Comparison of ENCODE assay signal across 25 mouse cellular contexts in genomic region chr1:87807751-87808150, GRCm38 (mm10).
"Had no signal": no experiment of that assay in that cellular context is flagged by ENCODE, and none has a peak within 500 bp of the region (broad histone marks: within the 10 kb centered on the region; RNA-seq: fewer than 3 reads in every experiment).

No protein-coding gene starts in this region.

- H3K36me3 ChIP-seq: heart, embryonic 10.5 days; heart, embryonic 12.5 days; hindbrain, embryonic 12.5 days; kidney, embryonic 15.5 days; limb, embryonic 13.5 days; limb, embryonic 15.5 days had no signal

- H3K27me3 ChIP-seq: heart, embryonic 12.5 days; hindbrain, embryonic 12.5 days; kidney, embryonic 15.5 days; limb, embryonic 13.5 days; limb, embryonic 15.5 days had no signal

- H3K9me3 ChIP-seq: heart, embryonic 10.5 days; heart, embryonic 12.5 days; kidney, embryonic 15.5 days; limb, embryonic 15.5 days had no signal

- H3K9ac ChIP-seq: heart, embryonic 12.5 days; hindbrain, embryonic 12.5 days; hindbrain, embryonic 14.5 days; kidney, embryonic 15.5 days; limb, embryonic 13.5 days; limb, embryonic 15.5 days had no signal

- H3K4me2 ChIP-seq: heart, embryonic 12.5 days; hindbrain, embryonic 12.5 days; hindbrain, embryonic 14.5 days; kidney, embryonic 15.5 days; limb, embryonic 13.5 days; limb, embryonic 15.5 days had no signal

- ATAC-seq: forebrain, embryonic 16.5 days; hindbrain, postnatal 0 days; intestine, embryonic 16.5 days had no signal

- H3K27ac ChIP-seq: gastrocnemius, adult 2 months; heart, embryonic 10.5 days; hindbrain, embryonic 12.5 days; hindbrain, embryonic 14.5 days; hindbrain, postnatal 0 days; kidney, embryonic 15.5 days; kidney, postnatal 0 days; limb, embryonic 13.5 days; limb, embryonic 15.5 days had no signal

- DNase-seq: gastrocnemius, adult 2 months; gastrocnemius, postnatal 10 days; gastrocnemius, postnatal 25 days; heart, adult 18-20 months; heart, postnatal 14 days; heart, postnatal 36 days; kidney, adult 11 months; kidney, adult 2 months; kidney, adult 9 months; kidney, postnatal 14 days; kidney, postnatal 36 days; layer of hippocampus, adult 9-11 months; layer of hippocampus, postnatal 36 days; left cerebral cortex, postnatal 4 days had no signal

- H3K4me1 ChIP-seq: heart, embryonic 12.5 days; hindbrain, embryonic 12.5 days; kidney, embryonic 15.5 days; limb, embryonic 13.5 days; limb, embryonic 15.5 days had no signal

- H3K4me3 ChIP-seq: gastrocnemius, adult 2 months; heart, embryonic 10.5 days; heart, embryonic 12.5 days; hindbrain, embryonic 12.5 days; kidney, embryonic 15.5 days; limb, embryonic 13.5 days; limb, embryonic 15.5 days had no signal
